Mouse (Mus musculus): ENCODE results near the gene Scamp2. TPM values are rescaled to one million over a fixed set of nuclear protein-coding genes. Genes with fewer than 3 reads are reported as not detected.
A peak's percentile ranks its signal among the peaks of the same experiment; 100 is the strongest.

Gene Scamp2
- polyA plus RNA-seq, 1 experiment, result 65.2 TPM

DNA sequence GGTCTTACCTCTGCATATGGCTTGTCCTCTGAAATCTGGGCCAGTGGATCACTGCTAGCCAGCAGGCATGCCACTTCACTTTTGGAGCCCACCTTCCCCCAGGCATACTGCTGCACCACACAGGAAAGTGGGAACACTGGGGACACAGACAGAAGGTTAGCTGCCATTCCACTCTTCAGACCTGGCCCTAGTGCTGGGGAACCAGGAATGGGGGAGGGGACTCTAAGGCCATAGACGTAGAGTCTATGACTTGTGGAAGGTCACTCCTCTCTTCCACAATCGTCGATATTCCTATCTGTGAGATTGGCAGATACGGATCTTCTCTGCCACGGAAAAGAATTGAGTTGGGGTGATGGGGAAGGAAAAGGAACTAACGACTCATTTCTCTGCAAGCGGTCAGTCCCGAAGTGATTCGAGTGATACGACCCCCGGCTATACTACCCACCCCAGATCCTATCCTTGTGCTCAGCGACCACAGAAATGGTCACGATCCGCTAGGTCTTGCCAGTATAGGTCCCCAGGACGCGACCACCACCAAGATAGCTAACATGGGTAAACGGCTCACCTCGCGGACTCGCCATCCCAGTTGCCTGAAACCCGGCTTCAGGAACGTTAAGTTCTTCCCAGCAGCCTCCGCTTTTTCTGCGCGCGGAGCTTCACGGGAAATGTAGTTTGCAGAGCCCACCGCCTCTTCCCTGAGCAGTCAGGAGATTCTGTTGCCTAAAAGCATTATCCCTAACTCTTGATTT is 8.4 kb upstream of the Scamp2 start, which contains the start of gene Mpi:
Gene Mpi, minus strand, starts transcription at position 625 of the 749 bp plus-strand sequence.
- DNase-seq (ENCODE audit: low read depth), result peak; percentile 89
- peak; percentile 55; the same call in 1 of the 2 replicates for TF ChIP-seq POLR2A (IDR thresholded peaks at IDR 0.05; ENCODE audit: borderline replicate concordance, extremely low read depth, insufficient read depth, insufficient read length, poor library complexity, severe bottlenecking)
- no peak for TF ChIP-seq CTCF (IDR thresholded peaks at IDR 0.05; ENCODE audit: borderline replicate concordance, extremely low read depth, insufficient read depth, insufficient read length)

- no peak for DNase-seq (ENCODE audit: low read depth)
- TF ChIP-seq POLR2A (IDR thresholded peaks at IDR 0.05; ENCODE audit: borderline replicate concordance, extremely low read depth, insufficient read depth, insufficient read length, poor library complexity, severe bottlenecking) (no peak), CTCF (IDR thresholded peaks at IDR 0.05; ENCODE audit: borderline replicate concordance, extremely low read depth, insufficient read depth, insufficient read length) (no peak)
These were observed 7.6 kb upstream of the Scamp2 start for GRCm38 (mm10) chr9:57553119-57553518.

DNA sequence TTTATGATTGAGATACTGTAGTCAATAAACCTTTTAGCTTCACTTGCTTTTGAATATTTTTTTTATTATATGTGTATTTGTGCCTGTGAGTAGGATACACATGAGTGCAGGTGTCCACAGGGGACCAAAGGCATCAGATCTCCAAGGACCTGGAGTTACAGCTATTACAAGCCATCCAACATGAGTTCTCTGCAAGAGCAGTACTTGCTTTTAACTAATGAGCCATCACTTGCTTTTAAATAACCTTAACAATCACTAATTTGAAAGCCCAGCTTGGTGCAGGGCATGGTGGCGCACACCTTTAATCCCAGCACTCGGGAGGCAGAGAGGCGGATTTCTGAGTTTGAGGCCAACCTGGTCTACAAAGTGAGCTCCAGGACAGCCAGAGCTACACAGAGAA is 6.0 kb upstream of the Scamp2 start:
- no peak for DNase-seq (ENCODE audit: low read depth)
- no peak for TF ChIP-seq CTCF (IDR thresholded peaks at IDR 0.05; ENCODE audit: borderline replicate concordance, extremely low read depth, insufficient read depth, insufficient read length)

DNA sequence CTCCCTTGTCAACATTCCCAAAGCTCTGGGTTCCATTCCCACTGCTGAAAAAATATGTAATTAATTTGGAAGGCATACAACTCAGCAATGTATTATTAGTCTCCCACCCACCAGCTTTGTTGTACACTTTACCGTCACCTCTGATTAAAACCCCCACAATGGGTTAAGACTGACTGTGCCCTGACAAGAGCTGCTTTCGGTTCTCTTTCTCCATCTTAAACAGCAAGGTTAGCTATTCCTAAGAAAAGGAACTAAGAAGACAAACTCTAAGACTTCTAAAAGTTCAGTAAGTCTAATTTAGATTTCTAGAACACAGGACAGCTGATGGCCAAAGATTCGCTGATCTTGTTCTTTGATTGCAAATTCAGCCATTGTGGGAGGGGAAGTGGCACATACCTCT is 3.5 kb upstream of the Scamp2 start:
- no peak for TF ChIP-seq POLR2A (IDR thresholded peaks at IDR 0.05; ENCODE audit: borderline replicate concordance, extremely low read depth, insufficient read depth, insufficient read length, poor library complexity, severe bottlenecking)
- no peak for TF ChIP-seq CTCF (IDR thresholded peaks at IDR 0.05; ENCODE audit: borderline replicate concordance, extremely low read depth, insufficient read depth, insufficient read length)
- DNase-seq (ENCODE audit: low read depth), result no peak

DNA sequence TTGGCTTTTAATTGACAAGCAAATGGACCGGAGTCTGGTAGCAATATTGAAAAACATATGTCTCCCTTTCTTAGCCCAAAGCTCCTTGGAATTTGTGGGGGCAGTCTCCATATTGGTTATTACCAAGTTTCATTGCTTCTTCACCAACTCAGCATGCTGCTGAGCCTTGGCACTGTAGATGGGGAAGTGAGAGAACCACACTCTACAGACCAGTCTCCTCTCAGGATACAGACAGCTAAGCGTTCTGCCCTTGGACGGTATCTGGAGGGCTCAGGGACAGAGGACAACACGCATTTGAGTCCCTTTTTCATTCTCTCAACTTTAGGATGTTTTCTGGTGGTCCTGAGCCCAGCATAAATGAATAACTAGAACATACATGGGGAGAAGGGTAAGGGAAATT is 2.1 kb upstream of the Scamp2 start:
- TF ChIP-seq POLR2A (IDR thresholded peaks at IDR 0.05; ENCODE audit: borderline replicate concordance, extremely low read depth, insufficient read depth, insufficient read length, poor library complexity, severe bottlenecking) (no peak), CTCF (IDR thresholded peaks at IDR 0.05; ENCODE audit: borderline replicate concordance, extremely low read depth, insufficient read depth, insufficient read length) (no peak)
- no peak for DNase-seq (ENCODE audit: low read depth)

DNA sequence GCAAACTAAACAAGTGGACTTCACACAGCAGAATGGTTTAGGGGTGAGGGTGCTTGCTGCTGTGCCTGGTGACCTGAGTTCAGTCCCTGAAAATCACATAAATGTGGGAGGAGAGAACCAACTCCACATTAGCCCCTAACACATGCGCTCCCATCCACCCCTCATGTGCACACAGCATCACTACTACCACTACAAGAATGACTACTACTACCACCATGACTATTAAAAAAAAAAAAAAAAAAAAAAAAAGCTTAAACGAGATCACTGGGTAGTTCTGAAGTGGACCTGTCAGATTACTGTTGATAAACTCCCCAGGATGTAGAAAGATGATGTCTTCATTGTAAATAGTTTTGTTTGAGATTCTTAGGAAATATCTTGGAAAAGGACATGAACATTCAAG is 1.2 kb upstream of the Scamp2 start:
- DNase-seq (ENCODE audit: low read depth), result no peak

DNA sequence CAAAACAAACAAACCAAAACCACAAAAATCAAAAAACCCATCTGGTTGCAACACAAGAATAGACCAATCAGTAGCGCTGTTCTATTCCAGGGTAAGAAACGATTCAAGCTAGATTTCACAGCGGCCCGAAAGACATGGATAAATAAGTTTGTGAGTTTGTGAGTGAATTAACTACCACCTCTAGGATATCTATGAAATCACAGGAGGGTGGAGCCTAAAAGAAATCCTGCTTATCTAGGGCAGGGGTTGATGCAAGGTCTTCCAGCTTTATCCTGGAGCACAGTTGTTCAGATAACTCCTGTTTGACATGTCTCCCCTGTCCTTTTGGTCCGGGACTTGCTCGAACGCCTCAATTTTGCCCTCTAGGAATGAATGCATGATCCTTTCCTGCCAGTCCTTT is 480 bp upstream of the Scamp2 start:
- no peak for DNase-seq (ENCODE audit: low read depth)
- TF ChIP-seq POLR2A (IDR thresholded peaks at IDR 0.05; ENCODE audit: borderline replicate concordance, extremely low read depth, insufficient read depth, insufficient read length, poor library complexity, severe bottlenecking) (no peak), CTCF (IDR thresholded peaks at IDR 0.05; ENCODE audit: borderline replicate concordance, extremely low read depth, insufficient read depth, insufficient read length) (no peak)

More for the DNA sequence above, 1.2 kb upstream of the Scamp2 start:
- no peak for TF ChIP-seq CTCF (IDR thresholded peaks at IDR 0.05; ENCODE audit: borderline replicate concordance, extremely low read depth, insufficient read depth, insufficient read length)
- no peak for TF ChIP-seq POLR2A (IDR thresholded peaks at IDR 0.05; ENCODE audit: borderline replicate concordance, extremely low read depth, insufficient read depth, insufficient read length, poor library complexity, severe bottlenecking)

DNA sequence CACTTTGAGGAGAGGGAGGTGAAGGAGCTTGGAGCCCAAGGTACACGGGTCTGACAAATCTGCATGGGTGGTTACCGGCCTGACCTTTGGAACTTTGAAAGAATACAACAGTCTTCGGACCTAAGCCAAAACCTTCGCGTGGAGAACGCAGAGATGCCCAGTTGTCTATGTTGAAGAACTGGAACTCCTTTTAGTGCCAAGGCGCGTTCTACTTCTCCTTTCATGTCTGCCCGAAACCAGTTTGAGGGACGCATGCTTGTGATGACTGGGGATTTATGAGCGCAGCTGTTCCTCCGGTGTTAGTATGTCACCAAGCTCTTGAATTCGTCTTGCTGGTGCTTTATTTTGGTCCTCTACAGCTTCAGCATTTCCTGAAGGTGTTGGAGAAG is 962 bp downstream of the Scamp2 start:
- no peak for TF ChIP-seq POLR2A (IDR thresholded peaks at IDR 0.05; ENCODE audit: borderline replicate concordance, extremely low read depth, insufficient read depth, insufficient read length, poor library complexity, severe bottlenecking)
- no peak for TF ChIP-seq CTCF (IDR thresholded peaks at IDR 0.05; ENCODE audit: borderline replicate concordance, extremely low read depth, insufficient read depth, insufficient read length)
- DNase-seq (ENCODE audit: low read depth), result no peak

- TF ChIP-seq POLR2A (IDR thresholded peaks at IDR 0.05; ENCODE audit: borderline replicate concordance, extremely low read depth, insufficient read depth, insufficient read length, poor library complexity, severe bottlenecking) (no peak), CTCF (IDR thresholded peaks at IDR 0.05; ENCODE audit: borderline replicate concordance, extremely low read depth, insufficient read depth, insufficient read length) (no peak)
- no peak for DNase-seq (ENCODE audit: low read depth)
These were observed 2.2 kb downstream of the Scamp2 start for GRCm38 (mm10) chr9:57562896-57563372.

- DNase-seq (ENCODE audit: low read depth), result no peak
- TF ChIP-seq CTCF (IDR thresholded peaks at IDR 0.05; ENCODE audit: borderline replicate concordance, extremely low read depth, insufficient read depth, insufficient read length), result no peak
- no peak for TF ChIP-seq POLR2A (IDR thresholded peaks at IDR 0.05; ENCODE audit: borderline replicate concordance, extremely low read depth, insufficient read depth, insufficient read length, poor library complexity, severe bottlenecking)
These were observed 3.9 kb downstream of the Scamp2 start for GRCm38 (mm10) chr9:57564609-57565008.

- peak; percentile 71 for DNase-seq (ENCODE audit: low read depth)
- no peak for TF ChIP-seq POLR2A (IDR thresholded peaks at IDR 0.05; ENCODE audit: borderline replicate concordance, extremely low read depth, insufficient read depth, insufficient read length, poor library complexity, severe bottlenecking)
- no peak for TF ChIP-seq CTCF (IDR thresholded peaks at IDR 0.05; ENCODE audit: borderline replicate concordance, extremely low read depth, insufficient read depth, insufficient read length)
These were observed 5.0 kb downstream of the Scamp2 start for GRCm38 (mm10) chr9:57565741-57566221.

DNA sequence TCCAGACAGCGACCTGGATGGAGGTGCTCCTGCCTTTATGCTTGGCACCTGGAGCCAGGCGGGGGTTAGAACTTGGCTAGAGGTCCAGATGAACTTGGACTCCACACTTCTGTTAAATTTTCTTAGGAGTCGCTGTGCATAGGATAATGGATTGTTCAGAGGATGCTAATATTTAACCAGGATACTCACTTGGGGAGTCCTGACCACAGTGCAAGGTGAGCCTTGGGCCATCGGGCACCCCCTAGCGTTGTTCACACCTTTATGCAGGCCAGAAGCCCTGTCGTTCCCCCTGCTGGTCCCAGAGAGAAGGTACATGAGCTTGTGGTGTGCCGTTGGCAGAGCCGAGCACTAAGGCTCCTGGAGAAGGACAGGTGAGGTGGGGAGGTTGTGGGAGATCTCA is 6.1 kb downstream of the Scamp2 start:
- TF ChIP-seq CTCF (IDR thresholded peaks at IDR 0.05; ENCODE audit: borderline replicate concordance, extremely low read depth, insufficient read depth, insufficient read length) (peak; percentile 36; the same call in 1 of the 2 replicates), POLR2A (IDR thresholded peaks at IDR 0.05; ENCODE audit: borderline replicate concordance, extremely low read depth, insufficient read depth, insufficient read length, poor library complexity, severe bottlenecking) (no peak)
- DNase-seq (ENCODE audit: low read depth), result no peak
